Mouse (Mus musculus): ENCODE data around the gene Abcb9. TPM values are rescaled to one million over a fixed set of nuclear protein-coding genes. Genes with fewer than 3 reads are reported as not detected.

The Abcb9 gene
- 10 to 100 TPM; 30.6 to 32.0 TPM for total RNA-seq (2021)
- long read RNA-seq, transcript Abcb9-201 (12 exons, 3,661 nt), result major isoform, 14 of 32 reads
- long read RNA-seq, partial matches to known transcripts, result 8 of 32 reads
- long read RNA-seq, other reads (novel, unspliced or antisense), result 8 of 32 reads

GRCm38 (mm10) chr5:124095596-124096232, at the start of gene Abcb9:
Gene Abcb9 (minus strand): TSS chr5:124095798.
- peak; percentile 97 for DNase-seq (ENCODE audit: low spot score in 2 of 2)

- peak in 1 of 2 experiments; percentile 51 for DNase-seq (ENCODE audit: low spot score in 2 of 2)
Measured at GRCm38 (mm10) chr5:124138066-124138465, 42.5 kb upstream of the Abcb9 start.

- DNase-seq (ENCODE audit: low spot score in 2 of 2), result no peak
Measured at GRCm38 (mm10) chr5:124134261-124134660, 38.7 kb upstream of the Abcb9 start.

GRCm38 (mm10) chr5:124125093-124125492, 29.5 kb upstream of the Abcb9 start:
- DNase-seq (ENCODE audit: low spot score in 2 of 2), result no peak

GRCm38 (mm10) chr5:124122357-124122756, 26.8 kb upstream of the Abcb9 start:
- no peak for DNase-seq (ENCODE audit: low spot score in 2 of 2)

GRCm38 (mm10) chr5:124119204-124119603, 23.6 kb upstream of the Abcb9 start:
- DNase-seq (ENCODE audit: low spot score in 2 of 2), result no peak

- peak; percentile 86 to 91 for DNase-seq (ENCODE audit: low spot score in 2 of 2)
Measured at GRCm38 (mm10) chr5:124115990-124116845, 20.6 kb upstream of the Abcb9 start, which contains the start of gene Arl6ip4. Gene Arl6ip4 (plus strand): TSS chr5:124116089.

GRCm38 (mm10) chr5:124115531-124115930, 19.9 kb upstream of the Abcb9 start:
- DNase-seq (ENCODE audit: low spot score in 2 of 2), result no peak

- peak in 1 of 2 experiments; percentile 23 for DNase-seq (ENCODE audit: low spot score in 2 of 2)
Measured at GRCm38 (mm10) chr5:124114276-124115025, 18.9 kb upstream of the Abcb9 start.

GRCm38 (mm10) chr5:124113030-124113429, 17.4 kb upstream of the Abcb9 start:
- peak; percentile 62 to 64 for DNase-seq (ENCODE audit: low spot score in 2 of 2)

GRCm38 (mm10) chr5:124112531-124112930, 16.9 kb upstream of the Abcb9 start:
- no peak for DNase-seq (ENCODE audit: low spot score in 2 of 2)

GRCm38 (mm10) chr5:124111742-124112497, 16.3 kb upstream of the Abcb9 start, which contains the start of gene Ogfod2:
Gene Ogfod2 (plus strand): TSS chr5:124112297.
- DNase-seq (ENCODE audit: low spot score in 2 of 2), result peak; percentile 97 to 98

- peak; percentile 51 to 52 for DNase-seq (ENCODE audit: low spot score in 2 of 2)
Measured at GRCm38 (mm10) chr5:124111077-124111741, 15.6 kb upstream of the Abcb9 start.

GRCm38 (mm10) chr5:124103552-124103951, 8.0 kb upstream of the Abcb9 start:
- no peak for DNase-seq (ENCODE audit: low spot score in 2 of 2)

- no peak for DNase-seq (ENCODE audit: low spot score in 2 of 2)
Measured at GRCm38 (mm10) chr5:124103020-124103419, 7.4 kb upstream of the Abcb9 start.

- DNase-seq (ENCODE audit: low spot score in 2 of 2), result no peak
Measured at GRCm38 (mm10) chr5:124102326-124102725, 6.7 kb upstream of the Abcb9 start.

- no peak for DNase-seq (ENCODE audit: low spot score in 2 of 2)
Measured at GRCm38 (mm10) chr5:124100128-124101044, 4.8 kb upstream of the Abcb9 start.

- DNase-seq (ENCODE audit: low spot score in 2 of 2), result no peak
Measured at GRCm38 (mm10) chr5:124098923-124099322, 3.3 kb upstream of the Abcb9 start.

- DNase-seq (ENCODE audit: low spot score in 2 of 2), result peak in 1 of 2 experiments; percentile 45
Measured at GRCm38 (mm10) chr5:124095077-124095581, 469 bp downstream of the Abcb9 start.
